Mouse (Mus musculus) embryonic facial prominence, embryonic 13.5 days (tissue): ENCODE data around the gene Aadacl3. TPM values are rescaled to one million over a fixed set of nuclear protein-coding genes. Genes with fewer than 3 reads are reported as not detected.

Experiments
- ATAC-seq: fragments of 200-750 bp; cut with Nextera tagmentation; 2 replicates; pipeline ENCODE4 v1.8.0; 2017; ENCODE audit warnings: low read depth; ENCODE audit not compliant: insufficient number of reproducible peaks, insufficient read depth, low FRiP score, low TSS enrichment
- H3K27ac ChIP-seq: fragments of 300-500 bp; sonication (generic); 2 replicates; pipeline ENCODE4 v1.5.1; 2015; ENCODE audit warnings: moderate library complexity, mild to moderate bottlenecking, inconsistent platforms
- H3K27me3 ChIP-seq: fragments of 300-500 bp; sonication (generic); 2 replicates; pipeline ENCODE4 v1.6.1; 2015; ENCODE audit warnings: mild to moderate bottlenecking, inconsistent platforms
- H3K36me3 ChIP-seq: fragments of 300-500 bp; sonication (generic); 2 replicates; pipeline ENCODE4 v1.6.1; 2015; ENCODE audit warnings: mild to moderate bottlenecking, inconsistent platforms
- H3K4me1 ChIP-seq: fragments of 300-500 bp; sonication (generic); 2 replicates; pipeline ENCODE4 v1.6.1; 2015; ENCODE audit warnings: inconsistent platforms
- H3K4me2 ChIP-seq: fragments of 300-500 bp; sonication (generic); 2 replicates; pipeline ENCODE4 v1.6.1; 2015; ENCODE audit warnings: moderate library complexity, mild to moderate bottlenecking, inconsistent platforms
- H3K4me3 ChIP-seq: fragments of 300-500 bp; sonication (generic); 2 replicates; pipeline ENCODE4 v1.5.1; 2015; ENCODE audit warnings: mild to moderate bottlenecking, inconsistent platforms
- H3K9ac ChIP-seq: fragments of 300-500 bp; sonication (generic); 2 replicates; pipeline ENCODE4 v1.6.1; 2015; ENCODE audit warnings: mild to moderate bottlenecking, inconsistent platforms
- H3K9me3 ChIP-seq: fragments of 300-500 bp; sonication (generic); 2 replicates; pipeline ENCODE4 v1.6.1; 2016; ENCODE audit warnings: inconsistent platforms
- WGBS: fragments of 180-500 bp; shearing (Covaris S2); methylation state at CpG from one replicate; pipeline ENCODE4 v1.1.7; 2015; ENCODE audit warnings: mixed read lengths; 5-methylcytosine and 5-hydroxymethylcytosine counted together
- polyA plus RNA-seq: library from polyadenylated mRNA; unstranded; fragments of >200 nt; fragmentation: Nextera tagmentation; extraction: Ambion mirVana; gene quantifications from 2 replicates; pipeline ENCODE4 v1.2.1, GENCODE M21; 2015

The Aadacl3 gene
- polyA plus RNA-seq, result not detected in 2 replicates

DNA sequence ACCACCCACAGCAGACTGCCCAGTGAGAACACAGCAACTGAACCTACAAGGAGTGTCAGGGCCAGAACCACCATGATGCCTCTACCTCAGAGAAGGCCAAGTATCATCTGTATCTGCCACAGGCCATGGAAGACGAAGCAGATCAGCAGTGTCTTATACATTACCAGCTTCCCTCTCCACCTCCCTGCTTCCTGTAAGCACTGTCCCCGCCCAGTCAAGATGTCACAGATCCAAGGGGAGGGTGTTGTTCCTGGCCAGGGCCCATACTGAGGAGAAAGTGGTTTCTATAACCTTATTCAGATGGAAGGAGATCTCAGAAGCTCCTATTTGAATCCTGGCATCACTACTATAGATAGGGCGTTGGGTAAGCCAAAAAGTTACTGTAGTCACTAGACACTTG lies at the start of gene Aadacl3:
TSS of gene Aadacl3 (minus strand) at position 101 of the 400 bp plus-strand sequence.
- no peak for ATAC-seq
- Histone ChIP-seq H3K4me2 (no peak within 1 kb of the TSS), H3K9ac (no peak within 1 kb of the TSS), H3K27ac (no peak within 1 kb of the TSS), H3K36me3 (no peaks in the 10 kb centered on the region), H3K9me3 (0 out of 2 replicates have a peak, but pooled peaks cover 4% of the 10 kb centered on the region), H3K4me1 (no peaks in the 10 kb centered on the region), H3K27me3 (no peaks in the 10 kb centered on the region), H3K4me3 (no peak within 1 kb of the TSS)
- whole genome bisulfite sequencing, result 60% methylated on average over 3 of the region's 3 CpGs

DNA sequence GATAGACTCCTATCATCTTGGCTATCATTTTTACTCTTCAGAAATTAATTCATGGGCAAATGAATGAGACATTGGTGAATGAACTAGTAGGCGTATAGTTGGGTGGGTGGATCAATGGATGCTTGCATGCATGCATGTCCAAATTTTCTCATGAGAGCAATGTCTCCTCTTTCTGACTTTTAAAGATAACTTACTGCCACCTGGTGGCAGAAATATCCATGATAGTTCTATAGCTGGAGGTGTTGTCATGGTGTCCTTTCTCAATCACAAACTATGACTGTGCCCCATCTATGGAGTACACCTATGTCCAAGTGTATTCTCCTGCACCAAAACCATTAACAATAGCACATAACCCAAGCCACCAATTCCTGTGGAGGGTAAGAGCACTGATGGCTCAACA lies 43.0 kb upstream of the Aadacl3 start:
- no peaks in the 10 kb centered on the region for H3K27me3 ChIP-seq
- no peak for ATAC-seq
- H3K9ac ChIP-seq, result no peak overlapping the region
- 81% methylated on average over 1 of the region's 1 CpGs for WGBS
- no peak overlapping the region for H3K4me3 ChIP-seq
- H3K9me3 ChIP-seq, result peaks cover 9% of the 10 kb centered on the region
- no peaks in the 10 kb centered on the region for H3K4me1 ChIP-seq
- no peak overlapping the region for H3K4me2 ChIP-seq
- H3K27ac ChIP-seq, result no peak overlapping the region
- no peaks in the 10 kb centered on the region for H3K36me3 ChIP-seq

DNA sequence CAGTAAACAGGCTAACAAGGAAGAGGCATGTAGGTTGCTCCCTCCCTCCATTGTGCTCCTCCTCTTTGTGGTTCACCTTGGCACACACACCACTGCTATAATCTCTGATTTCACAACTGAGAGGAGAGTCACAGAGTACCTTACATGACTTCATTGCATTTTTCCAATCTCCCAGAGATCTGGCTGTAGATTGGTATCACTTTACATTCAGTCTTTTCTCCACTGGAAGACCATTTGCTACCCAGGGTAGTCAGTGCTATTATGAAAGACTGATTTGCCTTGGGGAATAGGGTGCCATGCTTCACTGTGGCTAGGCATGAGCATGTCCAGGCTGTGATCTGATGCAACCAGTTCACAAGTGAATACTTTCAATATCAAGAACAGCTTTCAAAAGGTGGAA lies 29.8 kb upstream of the Aadacl3 start:
- Histone ChIP-seq H3K27ac (no peak overlapping the region), H3K36me3 (no peaks in the 10 kb centered on the region), H3K27me3 (no peaks in the 10 kb centered on the region), H3K4me3 (no peak overlapping the region), H3K9ac (no peak overlapping the region), H3K4me2 (no peak overlapping the region), H3K9me3 (peaks cover 6% of the 10 kb centered on the region; the same call in 1 of the 2 replicates), H3K4me1 (no peaks in the 10 kb centered on the region)
- no peak for ATAC-seq

DNA sequence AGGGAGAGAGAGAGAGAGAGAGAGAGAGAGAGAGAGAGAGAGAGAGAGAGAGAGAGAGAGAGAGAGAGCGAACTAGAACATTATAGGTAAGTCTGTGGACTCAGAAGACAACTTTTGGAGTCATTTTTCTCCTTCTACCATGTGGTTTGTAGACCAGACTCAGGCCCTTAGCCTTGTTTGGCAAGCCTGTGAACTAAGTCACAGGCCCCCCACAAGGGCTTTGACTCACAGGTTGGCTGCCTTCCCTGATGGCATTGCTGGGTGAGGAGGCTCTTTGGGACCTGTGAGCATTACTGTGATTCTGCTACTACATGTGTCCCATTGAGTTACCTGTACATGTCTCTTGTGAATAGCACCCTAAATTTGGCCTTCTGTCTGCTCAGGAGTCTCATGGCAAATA lies 4.5 kb upstream of the Aadacl3 start:
- Histone ChIP-seq H3K27me3 (no peaks in the 10 kb centered on the region), H3K4me2 (no peak overlapping the region), H3K27ac (no peak overlapping the region), H3K9me3 (peaks cover 2% of the 10 kb centered on the region), H3K9ac (no peak overlapping the region), H3K36me3 (no peaks in the 10 kb centered on the region), H3K4me1 (no peaks in the 10 kb centered on the region), H3K4me3 (no peak overlapping the region)
- ATAC-seq, result no peak
- WGBS, result 42% methylated on average over 1 of the region's 1 CpGs

DNA sequence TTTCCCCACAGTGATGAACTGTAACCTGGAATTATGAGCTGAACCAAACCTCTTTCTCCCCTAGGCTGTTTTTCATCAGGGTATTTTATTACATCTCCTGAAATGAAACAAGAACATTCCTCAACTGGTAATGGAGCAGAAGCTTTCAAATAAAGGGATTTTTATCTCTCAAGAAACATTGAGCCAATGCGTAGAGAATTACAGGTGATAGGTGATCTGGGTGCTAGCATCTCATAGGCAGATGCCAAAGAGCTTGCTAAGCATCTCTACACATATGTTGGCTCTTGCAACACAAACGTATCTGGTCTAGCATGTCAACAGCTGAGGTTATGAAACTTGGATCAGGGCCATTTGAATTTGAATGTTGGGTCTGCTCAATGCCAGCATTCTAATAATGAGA lies 1.6 kb upstream of the Aadacl3 start:
- Histone ChIP-seq H3K4me3 (no peak overlapping the region), H3K9ac (no peak overlapping the region), H3K27ac (no peak overlapping the region), H3K9me3 (0 out of 2 replicates have a peak, but pooled peaks cover 4% of the 10 kb centered on the region), H3K4me1 (no peaks in the 10 kb centered on the region), H3K4me2 (no peak overlapping the region), H3K36me3 (no peaks in the 10 kb centered on the region), H3K27me3 (no peaks in the 10 kb centered on the region)
- WGBS, result 76% methylated on average over 2 of the region's 2 CpGs
- ATAC-seq, result no peak

DNA sequence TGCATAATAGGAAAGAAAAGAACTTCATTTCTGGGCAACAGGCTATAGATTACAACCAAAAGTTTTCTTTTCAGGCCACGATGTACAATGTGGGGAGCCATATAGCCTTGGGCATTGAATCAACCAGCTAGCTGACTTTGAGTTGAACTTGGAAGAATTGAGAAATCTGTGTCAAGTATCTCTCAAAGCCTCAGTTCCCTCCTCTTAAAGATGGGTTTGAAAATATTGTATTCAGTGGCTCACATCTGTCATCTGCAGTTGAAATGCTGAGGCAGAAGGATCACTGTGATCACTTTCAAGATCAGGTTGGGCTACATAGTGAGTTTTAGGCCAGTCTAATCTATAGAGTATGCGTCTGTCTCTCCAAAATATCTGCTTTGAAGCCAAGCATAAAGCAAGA lies 10.3 kb downstream of the Aadacl3 start, which contains the start of gene Gm9944:
TSS of gene Gm9944 (minus strand) at position 101 of the 400 bp plus-strand sequence.
- Histone ChIP-seq H3K27me3 (no peaks in the 10 kb centered on the region), H3K4me2 (no peak within 1 kb of the TSS), H3K36me3 (no peaks in the 10 kb centered on the region), H3K9me3 (0 out of 2 replicates have a peak, but pooled peaks cover 3% of the 10 kb centered on the region), H3K4me3 (no peak within 1 kb of the TSS), H3K9ac (no peak within 1 kb of the TSS), H3K4me1 (no peaks in the 10 kb centered on the region), H3K27ac (no peak within 1 kb of the TSS)
- no peak for ATAC-seq
- 73% methylated on average over 2 of the region's 2 CpGs for WGBS

DNA sequence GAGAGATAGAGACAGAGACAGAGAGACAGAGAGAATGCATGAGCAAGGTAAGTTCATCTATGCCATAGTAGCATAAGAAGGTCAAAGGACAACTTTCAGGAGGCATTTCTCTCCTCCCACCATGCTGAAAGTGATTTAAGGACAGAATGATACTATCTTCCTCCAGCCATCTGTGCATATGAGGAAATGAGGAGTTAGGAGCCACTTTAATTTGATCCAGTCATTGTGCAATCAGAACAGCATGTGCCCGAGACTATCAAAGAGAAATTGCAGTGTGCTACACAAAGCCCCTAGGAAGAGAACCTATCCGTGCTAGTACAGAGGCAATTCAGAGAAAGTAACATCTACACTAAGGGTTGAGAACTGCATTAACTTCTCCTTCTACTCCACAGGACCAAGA lies 15.0 kb downstream of the Aadacl3 start:
- Histone ChIP-seq H3K27ac (no peak overlapping the region), H3K9ac (no peak overlapping the region), H3K4me3 (no peak overlapping the region), H3K4me2 (no peak overlapping the region), H3K27me3 (no peaks in the 10 kb centered on the region), H3K4me1 (no peaks in the 10 kb centered on the region), H3K9me3 (no peaks in the 10 kb centered on the region), H3K36me3 (no peaks in the 10 kb centered on the region)
- no peak for ATAC-seq
- 42% methylated on average over 2 of the region's 2 CpGs for WGBS

DNA sequence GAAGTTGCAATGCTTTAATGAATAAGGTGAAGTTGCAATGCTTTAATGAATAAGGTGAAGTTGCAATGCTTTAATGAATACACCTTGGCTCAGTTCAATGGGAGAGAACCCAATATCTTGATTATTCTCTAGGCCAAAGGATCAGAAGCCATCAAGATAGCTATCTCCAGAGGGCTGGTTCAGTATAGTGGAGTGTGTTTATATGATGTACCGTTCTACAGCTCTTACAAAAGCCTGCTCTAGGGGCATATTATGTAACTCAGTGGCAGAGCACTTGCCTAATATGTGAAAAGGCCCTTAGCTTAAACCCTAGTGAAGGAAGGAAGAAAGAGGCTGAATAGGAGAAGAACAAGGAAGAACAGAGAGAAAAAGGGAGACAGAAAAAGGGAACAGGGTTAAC lies 22.0 kb downstream of the Aadacl3 start:
- whole genome bisulfite sequencing, result 80% methylated on average over 1 of the region's 1 CpGs
- no peaks in the 10 kb centered on the region for H3K27me3 ChIP-seq
- no peak overlapping the region for H3K4me3 ChIP-seq
- peaks cover 5% of the 10 kb centered on the region; the same call in 1 of the 2 replicates for H3K9me3 ChIP-seq
- no peak overlapping the region for H3K9ac ChIP-seq
- no peak overlapping the region for H3K27ac ChIP-seq
- no peaks in the 10 kb centered on the region for H3K4me1 ChIP-seq
- ATAC-seq, result no peak
- no peaks in the 10 kb centered on the region for H3K36me3 ChIP-seq
- no peak overlapping the region for H3K4me2 ChIP-seq

DNA sequence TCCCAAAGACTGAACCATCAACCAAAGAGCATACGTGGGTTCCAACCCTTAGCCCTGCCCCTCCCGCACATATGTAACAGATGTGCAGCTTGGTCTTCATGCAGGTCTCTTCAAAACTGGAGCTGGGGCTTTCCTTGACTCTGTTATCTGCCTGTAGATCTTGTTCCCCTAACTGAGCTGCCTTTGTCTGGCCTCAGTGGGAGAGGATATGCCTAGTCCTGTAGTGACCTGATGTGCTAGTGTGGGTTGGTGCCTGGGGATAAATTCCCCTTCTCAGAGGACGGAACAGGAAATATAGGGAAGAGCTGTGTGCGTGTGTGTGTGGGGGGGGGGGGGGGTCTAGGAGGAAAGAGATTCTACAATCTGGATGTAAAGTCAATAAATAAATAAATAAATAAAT lies 22.5 kb downstream of the Aadacl3 start:
- no peaks in the 10 kb centered on the region for H3K36me3 ChIP-seq
- H3K27ac ChIP-seq, result no peak overlapping the region
- no peaks in the 10 kb centered on the region for H3K4me1 ChIP-seq
- WGBS, result 69% methylated on average over 4 of the region's 4 CpGs
- H3K27me3 ChIP-seq, result no peaks in the 10 kb centered on the region
- no peak overlapping the region for H3K9ac ChIP-seq
- H3K4me2 ChIP-seq, result no peak overlapping the region
- H3K4me3 ChIP-seq, result no peak overlapping the region
- no peak for ATAC-seq
- H3K9me3 ChIP-seq, result peaks cover 5% of the 10 kb centered on the region; the same call in 1 of the 2 replicates

DNA sequence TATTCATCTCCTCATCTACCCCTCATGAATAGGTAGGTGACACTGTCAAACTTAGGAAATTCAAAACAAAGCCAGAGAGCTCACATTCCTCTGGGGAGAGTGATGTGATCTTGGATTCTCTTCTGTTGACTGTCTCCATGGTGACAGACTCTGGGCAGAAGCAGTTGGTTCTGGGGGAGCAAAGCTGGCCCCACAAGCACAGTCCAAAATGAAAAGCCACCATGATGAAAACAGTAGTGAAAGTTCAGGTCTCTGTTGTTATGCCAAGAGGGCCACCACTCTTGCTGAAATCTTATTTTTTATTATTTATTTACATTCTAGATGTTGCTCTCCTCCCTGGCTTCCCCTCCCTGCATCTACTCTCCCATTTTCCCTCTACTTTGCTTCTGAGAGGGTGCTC lies 24.9 kb downstream of the Aadacl3 start, which contains the start of gene 1700012P22Rik:
TSS of gene 1700012P22Rik (minus strand) at position 101 of the 400 bp plus-strand sequence.
- Histone ChIP-seq H3K4me2 (no peak within 1 kb of the TSS), H3K27ac (no peak within 1 kb of the TSS), H3K4me3 (no peak within 1 kb of the TSS), H3K36me3 (no peaks in the 10 kb centered on the region), H3K27me3 (no peaks in the 10 kb centered on the region), H3K9me3 (peaks cover 5% of the 10 kb centered on the region; the same call in 1 of the 2 replicates), H3K4me1 (no peaks in the 10 kb centered on the region), H3K9ac (no peak within 1 kb of the TSS)
- no peak for ATAC-seq

DNA sequence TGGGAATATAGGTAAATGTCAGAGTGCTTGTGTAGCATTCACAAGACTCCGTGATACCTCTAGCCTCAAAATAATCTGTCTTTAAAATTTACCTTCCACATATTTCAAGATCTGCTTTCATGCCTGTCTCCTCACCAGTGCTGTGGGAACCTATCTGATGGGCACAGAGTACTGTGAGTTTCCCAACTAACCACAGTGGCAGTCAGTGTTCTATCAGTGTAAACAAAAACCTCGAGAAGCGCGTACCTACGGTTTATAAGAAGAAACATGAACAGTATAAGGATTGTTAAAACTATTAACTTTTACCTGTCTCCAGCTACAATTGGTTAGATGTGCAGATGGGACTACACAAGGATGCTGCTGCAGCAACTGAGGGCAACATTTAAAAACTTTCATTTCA lies 30.3 kb downstream of the Aadacl3 start:
- H3K27me3 ChIP-seq, result no peaks in the 10 kb centered on the region
- no peaks in the 10 kb centered on the region for H3K36me3 ChIP-seq
- no peaks in the 10 kb centered on the region for H3K4me1 ChIP-seq
- WGBS, result 87% methylated on average over 5 of the region's 5 CpGs
- no peak for ATAC-seq
- H3K9ac ChIP-seq, result no peak overlapping the region
- H3K4me3 ChIP-seq, result no peak overlapping the region
- no peak overlapping the region for H3K27ac ChIP-seq
- no peaks in the 10 kb centered on the region for H3K9me3 ChIP-seq
- H3K4me2 ChIP-seq, result no peak overlapping the region

DNA sequence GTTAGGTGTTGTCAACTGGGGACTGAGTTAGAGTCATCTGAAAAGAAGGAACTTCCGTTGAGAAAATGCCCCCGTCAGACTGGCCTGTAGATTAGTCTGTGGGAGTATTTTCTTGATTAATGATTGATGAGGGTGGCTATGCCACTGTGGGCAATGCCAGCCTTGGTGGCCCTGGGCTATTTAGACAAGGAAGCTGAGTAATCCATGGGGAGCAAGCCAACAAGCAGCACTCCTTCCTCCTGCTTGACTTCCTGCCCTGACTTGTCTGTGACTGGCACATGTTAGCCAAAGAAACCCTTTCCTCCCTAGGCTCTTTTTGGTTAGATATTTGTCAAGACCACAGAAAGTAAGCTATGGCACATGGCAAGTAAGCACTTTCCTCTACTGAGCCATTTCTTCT lies 32.8 kb downstream of the Aadacl3 start:
- Histone ChIP-seq H3K9ac (no peak overlapping the region), H3K36me3 (no peaks in the 10 kb centered on the region), H3K9me3 (no peaks in the 10 kb centered on the region), H3K4me2 (no peak overlapping the region), H3K4me1 (no peaks in the 10 kb centered on the region), H3K4me3 (no peak overlapping the region), H3K27me3 (no peaks in the 10 kb centered on the region), H3K27ac (no peak overlapping the region)
- 81% methylated on average over 2 of the region's 2 CpGs for WGBS
- no peak for ATAC-seq

DNA sequence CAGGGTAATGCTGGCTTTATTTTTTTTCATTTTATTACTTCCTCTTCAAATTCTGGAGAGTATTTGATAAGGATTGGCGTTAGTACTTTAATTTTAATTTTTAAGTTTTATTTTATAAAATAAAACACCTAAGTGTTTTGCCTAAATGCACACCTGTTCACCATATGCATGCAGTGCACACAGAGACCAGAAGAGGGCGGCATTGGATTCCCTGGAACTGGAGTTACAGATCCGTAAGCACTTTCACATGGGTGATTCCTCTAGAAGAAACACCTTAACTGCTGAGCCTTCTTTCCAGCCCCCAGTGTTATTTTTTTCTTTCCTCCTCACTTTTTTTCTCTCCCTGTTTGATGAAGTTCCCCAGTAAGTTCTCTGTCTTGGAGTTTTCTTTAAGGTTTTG lies 34.7 kb downstream of the Aadacl3 start:
- no peaks in the 10 kb centered on the region for H3K9me3 ChIP-seq
- H3K4me1 ChIP-seq, result no peaks in the 10 kb centered on the region
- no peaks in the 10 kb centered on the region for H3K36me3 ChIP-seq
- H3K27me3 ChIP-seq, result no peaks in the 10 kb centered on the region
- no peak overlapping the region for H3K9ac ChIP-seq
- no peak overlapping the region for H3K27ac ChIP-seq
- WGBS, result 21% methylated on average over 3 of the region's 3 CpGs
- no peak overlapping the region for H3K4me2 ChIP-seq
- no peak for ATAC-seq
- H3K4me3 ChIP-seq, result no peak overlapping the region
